Mouse (Mus musculus): ENCODE data around the gene Fam169a. TPM values are rescaled to one million over a fixed set of nuclear protein-coding genes. Genes with fewer than 3 reads are reported as not detected.

The Fam169a gene
- 10.1 and 12.5 TPM in 2 replicates for polyA plus RNA-seq (2014; fragmentation: Nextera tagmentation; extraction: Ambion mirVana)

DNA sequence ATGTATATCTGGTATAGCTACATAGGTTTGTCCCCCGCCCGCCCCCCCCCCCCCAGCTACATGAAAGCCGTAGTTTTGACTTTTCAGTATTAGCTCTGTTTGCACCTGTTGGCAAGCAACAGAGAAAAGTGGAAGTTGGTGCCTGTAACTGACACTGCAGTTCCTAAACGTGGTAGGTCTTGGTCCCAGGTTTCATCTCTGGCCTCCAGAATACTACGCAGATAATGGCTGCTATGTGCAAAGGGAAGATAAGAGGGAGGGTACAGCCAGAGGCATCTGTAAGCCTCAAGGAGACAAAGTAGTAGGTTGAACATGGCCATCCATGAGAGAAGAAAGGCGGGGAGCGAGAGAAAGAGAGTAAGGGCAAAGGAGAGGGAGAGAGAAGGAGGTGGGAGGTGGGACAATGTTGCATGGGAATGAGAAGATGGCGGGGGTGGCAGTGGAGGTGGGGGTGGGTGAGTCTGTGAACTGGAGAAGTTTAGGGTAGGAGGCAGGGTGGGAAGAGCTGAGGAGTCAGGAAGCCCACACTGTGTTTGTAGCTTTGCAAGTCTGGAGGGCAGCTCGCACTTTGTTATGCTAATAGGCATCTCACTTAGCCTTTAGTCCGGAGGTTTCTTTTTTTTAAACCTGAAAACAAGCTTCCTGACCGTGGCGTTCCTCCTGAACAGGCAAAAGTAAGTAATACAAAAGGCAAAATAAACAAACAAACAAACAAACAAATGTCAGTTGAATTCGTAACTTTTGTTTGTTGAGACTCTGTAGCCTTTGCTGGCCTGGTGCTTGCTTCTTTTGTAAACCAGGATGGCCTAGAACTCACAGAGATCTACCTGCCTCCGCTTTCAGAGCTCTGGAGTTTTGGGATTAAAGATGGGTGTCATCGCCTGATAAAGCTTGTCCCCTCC lies at the start of gene Fam169a:
Gene Fam169a (plus strand): TSS at position 638 of the 902 bp plus-strand sequence.
- Histone ChIP-seq H3K27me3 (ENCODE audit: control insufficient read depth, insufficient read depth, low read length) (no peaks in the 10 kb centered on the region; the same call in 1 of the 2 replicates), H3K4me2 (ENCODE audit: low read depth, low read length, severe bottlenecking) (no peak within 1 kb of the TSS), H3K9ac (ENCODE audit: low read length) (no peak within 1 kb of the TSS), H3K4me3 (ENCODE audit: low read depth, low read length) (no peak within 1 kb of the TSS), H3K9me3 (ENCODE audit: control insufficient read depth, low read length) (no peaks in the 10 kb centered on the region; the same call in 1 of the 2 replicates), H3K4me1 (replicated peaks; ENCODE audit: control insufficient read depth, insufficient read depth, low read length) (peaks cover 3% of the 10 kb centered on the region; the same call in 1 of the 2 replicates), H3K27ac (ENCODE audit: low read depth, low read length) (no peak within 1 kb of the TSS), H3K36me3 (ENCODE audit: control insufficient read depth, insufficient read depth, low read length) (no peaks in the 10 kb centered on the region)
- WGBS = 31% methylated on average over 15 of the region's 15 CpGs
- ATAC-seq (replicated peaks; ENCODE audit: low FRiP score) (no peak), DNase-seq (ENCODE audit: low spot score) (no peak)

DNA sequence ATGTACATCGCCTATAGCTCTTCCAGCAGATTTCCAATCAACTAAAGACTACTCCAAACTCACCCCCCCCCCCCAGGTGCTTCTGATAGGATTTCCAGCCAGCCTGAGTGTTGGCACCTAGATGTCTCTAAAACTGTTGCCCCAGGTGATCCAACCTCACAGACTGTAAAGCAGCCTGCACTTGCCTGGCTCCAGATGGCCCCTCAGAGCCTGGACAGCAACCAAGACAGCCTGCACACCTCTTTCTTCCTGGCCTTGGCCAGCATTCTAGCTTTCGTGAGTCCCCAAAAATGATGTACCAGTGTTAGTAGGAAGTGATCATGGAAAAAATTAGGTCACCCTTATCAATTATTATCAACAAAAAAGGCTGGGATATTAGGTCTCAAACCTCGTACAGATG lies 49.4 kb upstream of the Fam169a start:
- no peak overlapping the region for H3K4me2 ChIP-seq (ENCODE audit: low read depth, low read length, severe bottlenecking)
- 93% methylated on average over 3 of the region's 3 CpGs for WGBS
- H3K9me3 ChIP-seq (ENCODE audit: control insufficient read depth, low read length) = no peaks in the 10 kb centered on the region
- H3K9ac ChIP-seq (ENCODE audit: low read length) = no peak overlapping the region
- ATAC-seq (replicated peaks; ENCODE audit: low FRiP score) = no peak
- H3K27me3 ChIP-seq (ENCODE audit: control insufficient read depth, insufficient read depth, low read length) = no peaks in the 10 kb centered on the region
- H3K4me3 ChIP-seq (ENCODE audit: low read depth, low read length) = no peak overlapping the region
- H3K27ac ChIP-seq (ENCODE audit: low read depth, low read length) = no peak overlapping the region
- H3K36me3 ChIP-seq (ENCODE audit: control insufficient read depth, insufficient read depth, low read length) = no peaks in the 10 kb centered on the region
- H3K4me1 ChIP-seq (replicated peaks; ENCODE audit: control insufficient read depth, insufficient read depth, low read length) = no peaks in the 10 kb centered on the region
- DNase-seq (ENCODE audit: low spot score) = no peak

DNA sequence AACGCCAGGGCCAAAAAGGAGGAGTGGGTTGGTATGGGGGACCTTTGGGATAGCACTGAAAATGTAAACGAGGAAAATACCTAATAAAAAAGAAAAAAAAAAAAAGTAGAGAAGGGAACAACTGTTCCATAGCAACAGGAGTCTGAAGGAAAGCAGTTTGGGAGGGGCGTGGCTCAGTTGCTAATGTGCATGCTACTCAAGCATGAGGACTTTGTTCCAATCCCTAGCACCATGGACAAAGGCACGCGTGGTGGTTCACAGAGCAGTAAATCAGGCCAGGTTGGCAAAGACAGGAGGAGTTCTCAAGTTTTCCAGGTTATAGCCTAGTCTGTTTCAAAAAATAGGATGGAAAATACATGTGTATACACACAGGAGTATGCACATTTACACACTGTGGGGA lies 47.0 kb upstream of the Fam169a start:
- Histone ChIP-seq H3K27ac (ENCODE audit: low read depth, low read length) (no peak overlapping the region), H3K36me3 (ENCODE audit: control insufficient read depth, insufficient read depth, low read length) (no peaks in the 10 kb centered on the region), H3K4me2 (ENCODE audit: low read depth, low read length, severe bottlenecking) (no peak overlapping the region), H3K9me3 (ENCODE audit: control insufficient read depth, low read length) (no peaks in the 10 kb centered on the region), H3K4me1 (replicated peaks; ENCODE audit: control insufficient read depth, insufficient read depth, low read length) (no peaks in the 10 kb centered on the region), H3K27me3 (ENCODE audit: control insufficient read depth, insufficient read depth, low read length) (no peaks in the 10 kb centered on the region), H3K9ac (ENCODE audit: low read length) (no peak overlapping the region), H3K4me3 (ENCODE audit: low read depth, low read length) (no peak overlapping the region)
- DNase-seq (ENCODE audit: low spot score) = no peak
- no peak for ATAC-seq (replicated peaks; ENCODE audit: low FRiP score)
- WGBS = 77% methylated on average over 5 of the region's 5 CpGs

DNA sequence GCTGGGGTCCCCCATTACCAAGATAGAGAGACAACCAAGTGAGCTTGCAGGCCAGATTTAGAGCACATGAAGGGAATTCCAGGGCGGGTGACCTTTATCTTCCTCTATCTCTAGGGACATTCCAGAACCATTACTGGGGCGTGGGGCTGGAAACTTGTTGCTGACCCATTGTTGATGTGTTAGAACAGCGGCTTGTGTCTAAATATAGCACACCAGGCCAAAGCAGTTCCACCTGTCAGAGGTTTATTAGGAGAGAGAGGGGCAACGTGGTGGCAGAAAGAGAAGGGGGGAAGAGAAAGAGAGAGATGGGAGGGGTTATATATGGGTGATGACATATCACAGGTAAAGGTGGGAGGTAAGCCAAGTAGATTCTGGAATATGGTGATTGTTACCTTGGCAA lies 45.2 kb upstream of the Fam169a start:
- H3K36me3 ChIP-seq (ENCODE audit: control insufficient read depth, insufficient read depth, low read length) = no peaks in the 10 kb centered on the region
- no peak overlapping the region for H3K4me2 ChIP-seq (ENCODE audit: low read depth, low read length, severe bottlenecking)
- no peak overlapping the region for H3K4me3 ChIP-seq (ENCODE audit: low read depth, low read length)
- no peaks in the 10 kb centered on the region for H3K9me3 ChIP-seq (ENCODE audit: control insufficient read depth, low read length)
- ATAC-seq (replicated peaks; ENCODE audit: low FRiP score) (no peak), DNase-seq (ENCODE audit: low spot score) (no peak)
- 63% methylated on average over 4 of the region's 4 CpGs for WGBS
- H3K4me1 ChIP-seq (replicated peaks; ENCODE audit: control insufficient read depth, insufficient read depth, low read length) = no peaks in the 10 kb centered on the region
- no peak overlapping the region for H3K9ac ChIP-seq (ENCODE audit: low read length)
- no peaks in the 10 kb centered on the region for H3K27me3 ChIP-seq (ENCODE audit: control insufficient read depth, insufficient read depth, low read length)
- H3K27ac ChIP-seq (ENCODE audit: low read depth, low read length) = no peak overlapping the region

DNA sequence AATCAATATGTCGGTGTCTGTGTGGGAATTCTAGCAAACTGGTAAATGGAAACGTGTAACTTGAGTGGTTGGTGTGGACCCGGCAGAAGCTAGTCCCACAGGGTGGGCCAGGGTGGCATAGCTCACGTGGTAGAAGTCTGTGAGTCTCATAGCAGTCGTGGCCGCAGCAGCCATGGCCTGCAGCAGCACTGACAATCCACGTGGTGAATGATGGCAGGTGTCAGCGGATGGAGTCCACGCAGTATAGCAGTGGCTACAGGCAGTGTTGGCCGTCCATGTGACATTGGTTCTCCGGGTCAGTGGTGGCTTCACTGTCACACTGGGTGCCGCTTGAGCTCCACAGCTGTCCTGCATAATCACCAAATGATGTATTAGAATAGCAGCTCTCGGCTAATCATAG lies 37.0 kb upstream of the Fam169a start:
- no peak for ATAC-seq (replicated peaks; ENCODE audit: low FRiP score)
- DNase-seq (ENCODE audit: low spot score) = no peak
- H3K36me3 ChIP-seq (ENCODE audit: control insufficient read depth, insufficient read depth, low read length) = no peaks in the 10 kb centered on the region
- no peaks in the 10 kb centered on the region for H3K27me3 ChIP-seq (ENCODE audit: control insufficient read depth, insufficient read depth, low read length)
- WGBS = 90% methylated on average over 13 of the region's 13 CpGs
- no peak overlapping the region for H3K4me2 ChIP-seq (ENCODE audit: low read depth, low read length, severe bottlenecking)
- no peaks in the 10 kb centered on the region for H3K9me3 ChIP-seq (ENCODE audit: control insufficient read depth, low read length)
- H3K4me3 ChIP-seq (ENCODE audit: low read depth, low read length) = no peak overlapping the region
- no peak overlapping the region for H3K9ac ChIP-seq (ENCODE audit: low read length)
- H3K4me1 ChIP-seq (replicated peaks; ENCODE audit: control insufficient read depth, insufficient read depth, low read length) = no peaks in the 10 kb centered on the region
- no peak overlapping the region for H3K27ac ChIP-seq (ENCODE audit: low read depth, low read length)

DNA sequence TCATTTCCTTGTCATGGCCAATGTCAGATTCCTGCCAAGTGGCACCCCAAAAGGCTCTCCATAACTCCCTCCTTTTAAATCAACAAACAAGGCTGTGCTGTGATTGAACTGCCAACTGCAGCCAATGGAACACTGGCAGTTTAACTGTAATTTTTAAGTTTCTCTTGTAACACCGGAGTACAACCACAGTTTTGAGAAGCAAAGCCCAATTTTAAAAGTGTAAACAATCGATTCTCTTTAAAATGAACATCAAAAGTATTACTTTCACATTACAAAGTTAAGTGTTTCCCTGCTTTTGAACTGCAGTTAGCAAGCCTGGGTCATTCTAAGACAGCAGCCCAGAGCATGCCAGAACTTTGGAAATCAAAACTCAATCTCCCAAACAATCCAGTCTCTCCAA lies 32.8 kb upstream of the Fam169a start, which contains the start of gene 1700029F12Rik:
Gene 1700029F12Rik (minus strand): TSS at position 101 of the 400 bp plus-strand sequence.
- 82% methylated on average over 2 of the region's 2 CpGs for WGBS
- no peaks in the 10 kb centered on the region for H3K36me3 ChIP-seq (ENCODE audit: control insufficient read depth, insufficient read depth, low read length)

DNA sequence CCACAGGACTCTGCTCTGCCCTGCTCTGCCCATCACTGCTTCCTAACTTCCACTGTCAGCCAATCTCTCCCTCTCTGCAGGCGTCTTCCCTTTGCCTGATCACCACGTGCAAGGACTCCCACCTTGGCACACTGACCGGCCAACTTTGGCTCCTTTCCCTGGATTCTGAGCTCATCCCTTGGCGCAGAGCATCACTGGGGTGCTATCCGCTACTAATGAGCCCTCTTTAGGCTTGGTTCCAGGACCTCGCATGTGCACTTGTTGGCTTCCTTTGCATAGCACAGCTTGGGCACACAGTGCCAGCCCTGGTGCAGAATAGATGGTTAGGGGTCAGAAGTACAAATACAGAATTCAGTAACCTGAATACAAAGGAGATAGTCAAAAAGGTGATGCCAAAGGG lies 15.9 kb upstream of the Fam169a start:
- H3K4me2 ChIP-seq (ENCODE audit: low read depth, low read length, severe bottlenecking) = no peak overlapping the region
- no peak overlapping the region for H3K4me3 ChIP-seq (ENCODE audit: low read depth, low read length)
- no peaks in the 10 kb centered on the region for H3K9me3 ChIP-seq (ENCODE audit: control insufficient read depth, low read length)
- H3K27ac ChIP-seq (ENCODE audit: low read depth, low read length) = no peak overlapping the region
- H3K4me1 ChIP-seq (replicated peaks; ENCODE audit: control insufficient read depth, insufficient read depth, low read length) = no peaks in the 10 kb centered on the region
- no peaks in the 10 kb centered on the region for H3K36me3 ChIP-seq (ENCODE audit: control insufficient read depth, insufficient read depth, low read length)
- WGBS = 79% methylated on average over 6 of the region's 6 CpGs
- ATAC-seq (replicated peaks; ENCODE audit: low FRiP score) (no peak), DNase-seq (ENCODE audit: low spot score) (no peak)
- H3K9ac ChIP-seq (ENCODE audit: low read length) = no peak overlapping the region
- H3K27me3 ChIP-seq (ENCODE audit: control insufficient read depth, insufficient read depth, low read length) = no peaks in the 10 kb centered on the region

More for the DNA sequence above, 32.8 kb upstream of the Fam169a start, which contains the start of gene 1700029F12Rik:
- DNase-seq (ENCODE audit: low spot score) (no peak), ATAC-seq (replicated peaks; ENCODE audit: low FRiP score) (no peak)
- Histone ChIP-seq H3K9me3 (ENCODE audit: control insufficient read depth, low read length) (no peaks in the 10 kb centered on the region), H3K9ac (ENCODE audit: low read length) (no peak within 1 kb of the TSS), H3K4me2 (ENCODE audit: low read depth, low read length, severe bottlenecking) (no peak within 1 kb of the TSS), H3K27me3 (ENCODE audit: control insufficient read depth, insufficient read depth, low read length) (no peaks in the 10 kb centered on the region), H3K4me1 (replicated peaks; ENCODE audit: control insufficient read depth, insufficient read depth, low read length) (no peaks in the 10 kb centered on the region), H3K27ac (ENCODE audit: low read depth, low read length) (no peak within 1 kb of the TSS), H3K4me3 (ENCODE audit: low read depth, low read length) (no peak within 1 kb of the TSS)

DNA sequence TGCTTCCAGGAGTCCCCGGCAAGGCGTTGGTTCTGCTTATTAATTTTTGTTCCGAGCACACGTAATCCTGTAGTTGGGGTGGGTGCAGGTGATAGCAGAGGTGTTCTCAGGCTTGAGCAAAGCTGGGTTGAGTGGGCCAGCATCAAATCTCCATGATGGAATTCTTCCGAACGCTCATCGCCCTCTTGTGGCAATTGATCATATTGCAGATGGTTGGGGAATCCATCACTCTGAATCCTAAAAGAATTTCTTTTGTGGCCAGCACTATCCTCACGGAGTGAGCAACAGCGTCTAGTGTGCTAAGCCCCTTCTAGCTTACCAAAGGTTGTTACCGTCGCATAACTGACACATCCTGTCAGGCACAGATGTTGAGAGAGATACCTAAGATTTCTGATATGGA lies 14.4 kb upstream of the Fam169a start:
- Histone ChIP-seq H3K9me3 (ENCODE audit: control insufficient read depth, low read length) (no peaks in the 10 kb centered on the region), H3K27me3 (ENCODE audit: control insufficient read depth, insufficient read depth, low read length) (no peaks in the 10 kb centered on the region), H3K9ac (ENCODE audit: low read length) (no peak overlapping the region), H3K4me2 (ENCODE audit: low read depth, low read length, severe bottlenecking) (no peak overlapping the region), H3K4me3 (ENCODE audit: low read depth, low read length) (no peak overlapping the region), H3K4me1 (replicated peaks; ENCODE audit: control insufficient read depth, insufficient read depth, low read length) (no peaks in the 10 kb centered on the region), H3K36me3 (ENCODE audit: control insufficient read depth, insufficient read depth, low read length) (no peaks in the 10 kb centered on the region), H3K27ac (ENCODE audit: low read depth, low read length) (no peak overlapping the region)
- DNase-seq (ENCODE audit: low spot score) = peak; percentile 84
- peak; percentile 49; the same call in 1 of the 2 replicates for ATAC-seq (replicated peaks; ENCODE audit: low FRiP score)
- 21% methylated on average over 11 of the region's 11 CpGs for whole genome bisulfite sequencing

Measured in forebrain, embryonic 11.5 days (tissue).